Mouse (Mus musculus): Measurements from ENCODE around the gene Lin52. TPM values are rescaled to one million over a fixed set of nuclear protein-coding genes. Genes with fewer than 3 reads are reported as not detected.

Gene Lin52
- total RNA-seq, 1 experiment from 2014 or later, result 23.0 TPM

GRCm38 (mm10) chr12:84459845-84460244, 8.6 kb downstream of the Lin52 start:
- no peak for ATAC-seq (replicated peaks; ENCODE audit: insufficient number of reproducible peaks, low FRiP score, low TSS enrichment, poor library complexity, severe bottlenecking)

- ATAC-seq (replicated peaks; ENCODE audit: insufficient number of reproducible peaks, low FRiP score, low TSS enrichment, poor library complexity, severe bottlenecking), result no peak
Observed at GRCm38 (mm10) chr12:84461416-84461815, 10.2 kb downstream of the Lin52 start.

GRCm38 (mm10) chr12:84462856-84463255, 11.6 kb downstream of the Lin52 start:
- no peak for ATAC-seq (replicated peaks; ENCODE audit: insufficient number of reproducible peaks, low FRiP score, low TSS enrichment, poor library complexity, severe bottlenecking)

- ATAC-seq (replicated peaks; ENCODE audit: insufficient number of reproducible peaks, low FRiP score, low TSS enrichment, poor library complexity, severe bottlenecking), result 0 out of 2 replicates have a peak, but pooled peaks have one; percentile 56
Observed at GRCm38 (mm10) chr12:84468701-84469100, 17.5 kb downstream of the Lin52 start.

GRCm38 (mm10) chr12:84478937-84479336, 27.7 kb downstream of the Lin52 start:
- no peak for ATAC-seq (replicated peaks; ENCODE audit: insufficient number of reproducible peaks, low FRiP score, low TSS enrichment, poor library complexity, severe bottlenecking)

- no peak for ATAC-seq (replicated peaks; ENCODE audit: insufficient number of reproducible peaks, low FRiP score, low TSS enrichment, poor library complexity, severe bottlenecking)
Observed at GRCm38 (mm10) chr12:84481251-84481650, 30.0 kb downstream of the Lin52 start.

GRCm38 (mm10) chr12:84482778-84483585, 31.8 kb downstream of the Lin52 start:
- no peak for ATAC-seq (replicated peaks; ENCODE audit: insufficient number of reproducible peaks, low FRiP score, low TSS enrichment, poor library complexity, severe bottlenecking)

- no peak for ATAC-seq (replicated peaks; ENCODE audit: insufficient number of reproducible peaks, low FRiP score, low TSS enrichment, poor library complexity, severe bottlenecking)
Observed at GRCm38 (mm10) chr12:84487324-84488056, 36.3 kb downstream of the Lin52 start.

GRCm38 (mm10) chr12:84496795-84497194, 45.6 kb downstream of the Lin52 start:
- no peak for ATAC-seq (replicated peaks; ENCODE audit: insufficient number of reproducible peaks, low FRiP score, low TSS enrichment, poor library complexity, severe bottlenecking)

- no peak for ATAC-seq (replicated peaks; ENCODE audit: insufficient number of reproducible peaks, low FRiP score, low TSS enrichment, poor library complexity, severe bottlenecking)
Observed at GRCm38 (mm10) chr12:84500528-84501263, 49.5 kb downstream of the Lin52 start.

- ATAC-seq (replicated peaks; ENCODE audit: insufficient number of reproducible peaks, low FRiP score, low TSS enrichment, poor library complexity, severe bottlenecking), result no peak
Observed at GRCm38 (mm10) chr12:84501278-84501677, 50.1 kb downstream of the Lin52 start.

GRCm38 (mm10) chr12:84506856-84507255, 55.6 kb downstream of the Lin52 start:
- ATAC-seq (replicated peaks; ENCODE audit: insufficient number of reproducible peaks, low FRiP score, low TSS enrichment, poor library complexity, severe bottlenecking), result no peak

- ATAC-seq (replicated peaks; ENCODE audit: insufficient number of reproducible peaks, low FRiP score, low TSS enrichment, poor library complexity, severe bottlenecking), result no peak
Observed at GRCm38 (mm10) chr12:84512016-84512415, 60.8 kb downstream of the Lin52 start.

GRCm38 (mm10) chr12:84515486-84515885, 64.3 kb downstream of the Lin52 start:
- no peak for ATAC-seq (replicated peaks; ENCODE audit: insufficient number of reproducible peaks, low FRiP score, low TSS enrichment, poor library complexity, severe bottlenecking)

GRCm38 (mm10) chr12:84516642-84517041, 65.4 kb downstream of the Lin52 start:
- no peak for ATAC-seq (replicated peaks; ENCODE audit: insufficient number of reproducible peaks, low FRiP score, low TSS enrichment, poor library complexity, severe bottlenecking)

GRCm38 (mm10) chr12:84518018-84518417, 66.8 kb downstream of the Lin52 start:
- no peak for ATAC-seq (replicated peaks; ENCODE audit: insufficient number of reproducible peaks, low FRiP score, low TSS enrichment, poor library complexity, severe bottlenecking)

GRCm38 (mm10) chr12:84523728-84524127, 72.5 kb downstream of the Lin52 start:
- no peak for ATAC-seq (replicated peaks; ENCODE audit: insufficient number of reproducible peaks, low FRiP score, low TSS enrichment, poor library complexity, severe bottlenecking)

GRCm38 (mm10) chr12:84524147-84525050, 73.2 kb downstream of the Lin52 start:
- no peak for ATAC-seq (replicated peaks; ENCODE audit: insufficient number of reproducible peaks, low FRiP score, low TSS enrichment, poor library complexity, severe bottlenecking)

All from monocyte, adult 5-6 weeks (primary cell).